Mouse (Mus musculus): ENCODE results near the gene Scrg1. TPM values are rescaled to one million over a fixed set of nuclear protein-coding genes. Genes with fewer than 3 reads are reported as not detected.
"Not testable (repeated sequence)": the region's sequence is repeated elsewhere in the genome, so short reads cannot be mapped to it uniquely, and the experiment has no call there.

Scrg1 gene
- total and polyA plus RNA-seq, 3 experiments, result 0.29 TPM; not detected in 2

GRCm38 (mm10) chr8:57511316-57512118 is 55.8 kb downstream of the Scrg1 start, which contains the start of gene Hmgb2:
Gene Hmgb2 (plus strand): TSS chr8:57511907.
- Histone ChIP-seq H3K4me3 (peak within 1 kb of the TSS; percentile 84), H3K27ac (peak within 1 kb of the TSS; percentile 99), H3K36me3 (ENCODE audit: control insufficient read depth, insufficient read depth, low read length) (peaks cover 7% of the 10 kb centered on the region), H3K9ac (ENCODE audit: low read depth, low read length) (peak within 1 kb of the TSS; percentile 93), H3K4me1 (ENCODE audit: control insufficient read depth, insufficient read depth, low read length) (peaks cover 2% of the 10 kb centered on the region), H3K27me3 (ENCODE audit: control insufficient read depth, insufficient read depth, low read length) (no peaks in the 10 kb centered on the region), H3K79me2 (replicated peaks; ENCODE audit: control insufficient read depth, insufficient read depth, low read length) (no peaks in the 10 kb centered on the region)
- WGBS, result under 1% methylated on average over 62 of the region's 63 CpGs
- peak; percentile 16; the same call in 1 of the 2 replicates for TF ChIP-seq CTCF (IDR thresholded peaks at IDR 0.05)
- 0 out of 2 replicates have a peak, but pooled peaks have one; percentile 34 for TF ChIP-seq EP300 (IDR thresholded peaks at IDR 0.05; ENCODE audit: insufficient read depth, low read depth, low read length)
- TF ChIP-seq POLR2A (IDR thresholded peaks at IDR 0.05; ENCODE audit: insufficient read depth, low read depth, low read length), result peak; percentile 97
- DNase-seq, result peak; percentile 99 to 100
- intact Hi-C loops (cut with DNase I), result loop anchor here (2.0 to 5.0 kb wide), 2 partner anchors 25 to 79 kb away; partner anchors contain the start of gene Sap30

- Histone ChIP-seq H3K4me1 (ENCODE audit: control insufficient read depth, insufficient read depth, low read length) (peaks cover 2% of the 10 kb centered on the region), H3K36me3 (ENCODE audit: control insufficient read depth, insufficient read depth, low read length) (peaks cover 7% of the 10 kb centered on the region), H3K27me3 (ENCODE audit: control insufficient read depth, insufficient read depth, low read length) (no peaks in the 10 kb centered on the region), H3K4me3 (peak overlapping the region; percentile 80), H3K27ac (peak overlapping the region; percentile 99), H3K9ac (ENCODE audit: low read depth, low read length) (peak overlapping the region; percentile 93), H3K79me2 (replicated peaks; ENCODE audit: control insufficient read depth, insufficient read depth, low read length) (no peaks in the 10 kb centered on the region)
- peak; percentile 49 to 59 for DNase-seq
- TF ChIP-seq POLR2A (IDR thresholded peaks at IDR 0.05; ENCODE audit: insufficient read depth, low read depth, low read length) (no peak), CTCF (IDR thresholded peaks at IDR 0.05) (no peak), EP300 (IDR thresholded peaks at IDR 0.05; ENCODE audit: insufficient read depth, low read depth, low read length) (no peak)
- under 1% methylated on average over 76 of the region's 96 CpGs for WGBS
- intact Hi-C loops (cut with DNase I), result loop anchor here (1.0 to 5.0 kb wide), 3 partner anchors 17 to 80 kb away; partner anchors contain the start of gene Sap30
Measured at GRCm38 (mm10) chr8:57512141-57513056, 56.7 kb downstream of the Scrg1 start.

- H3K4me1 ChIP-seq (ENCODE audit: control insufficient read depth, insufficient read depth, low read length); DNase-seq: not testable (repeated sequence)
- intact Hi-C loops (cut with DNase I), result loop anchor here (1.0 to 5.0 kb wide), 3 partner anchors 16 to 81 kb away; partner anchors contain the start of gene Sap30
Measured at GRCm38 (mm10) chr8:57513178-57513661, 57.5 kb downstream of the Scrg1 start.

GRCm38 (mm10) chr8:57516685-57517084 is 61.0 kb downstream of the Scrg1 start:
- 85% methylated on average over 5 of the region's 5 CpGs for WGBS
- H3K79me2 ChIP-seq (replicated peaks; ENCODE audit: control insufficient read depth, insufficient read depth, low read length); H3K36me3 ChIP-seq (ENCODE audit: control insufficient read depth, insufficient read depth, low read length); H3K9ac ChIP-seq (ENCODE audit: low read depth, low read length); H3K27me3 ChIP-seq (ENCODE audit: control insufficient read depth, insufficient read depth, low read length); intact Hi-C loops (cut with DNase I); DNase-seq; H3K4me3 ChIP-seq; H3K4me1 ChIP-seq (ENCODE audit: control insufficient read depth, insufficient read depth, low read length); H3K27ac ChIP-seq: not testable (repeated sequence)

More at GRCm38 (mm10) chr8:57513178-57513661, 57.5 kb downstream of the Scrg1 start:
- H3K27me3 ChIP-seq (ENCODE audit: control insufficient read depth, insufficient read depth, low read length); H3K9ac ChIP-seq (ENCODE audit: low read depth, low read length); H3K79me2 ChIP-seq (replicated peaks; ENCODE audit: control insufficient read depth, insufficient read depth, low read length); H3K36me3 ChIP-seq (ENCODE audit: control insufficient read depth, insufficient read depth, low read length): not testable (repeated sequence)
- peak overlapping the region; percentile 80 for H3K4me3 ChIP-seq
- 15% methylated on average over 10 of the region's 10 CpGs for WGBS
- peak overlapping the region; percentile 40; the same call in 1 of the 2 replicates for H3K27ac ChIP-seq

GRCm38 (mm10) chr8:57517723-57518122 is 62.0 kb downstream of the Scrg1 start:
- intact Hi-C loops (cut with DNase I), result no loop called here
- Histone ChIP-seq H3K27me3 (ENCODE audit: control insufficient read depth, insufficient read depth, low read length) (no peaks in the 10 kb centered on the region), H3K4me1 (ENCODE audit: control insufficient read depth, insufficient read depth, low read length) (no peaks in the 10 kb centered on the region), H3K27ac (no peak overlapping the region), H3K4me3 (no peak overlapping the region), H3K9ac (ENCODE audit: low read depth, low read length) (no peak overlapping the region), H3K79me2 (replicated peaks; ENCODE audit: control insufficient read depth, insufficient read depth, low read length) (no peaks in the 10 kb centered on the region), H3K36me3 (ENCODE audit: control insufficient read depth, insufficient read depth, low read length) (peaks cover 5% of the 10 kb centered on the region)
- no peak for DNase-seq
- TF ChIP-seq CTCF (IDR thresholded peaks at IDR 0.05), result no peak
- TF ChIP-seq EP300 (IDR thresholded peaks at IDR 0.05; ENCODE audit: insufficient read depth, low read depth, low read length), result no peak
- no peak for TF ChIP-seq POLR2A (IDR thresholded peaks at IDR 0.05; ENCODE audit: insufficient read depth, low read depth, low read length)
- 87% methylated on average over 3 of the region's 3 CpGs for WGBS
